21 mouse cellular contexts compared by ENCODE assay signal in genomic region chr2:129295075-129295474, GRCm38 (mm10). TPM values are rescaled to one million over a fixed set of nuclear protein-coding genes. Genes with fewer than 3 reads are reported as not detected.
DNase-seq lines count a peak whose midpoint lies in the region; ATAC-seq and TF ChIP-seq lines count a peak whose summit lies in the region.
"Had no signal": no experiment of that assay in that cellular context is flagged by ENCODE, and none has a peak within 500 bp of the region (broad histone marks: within the 10 kb centered on the region; RNA-seq: fewer than 3 reads in every experiment).

No protein-coding gene starts in this region.

- peaks cover 23% of the 10 kb centered on the region for H3K36me3 ChIP-seq in heart, embryonic 12.5 days
- H3K36me3 ChIP-seq in megakaryocyte, embryonic 14.5 days (replicated peaks; ENCODE audit: low read length), result peaks cover 31% of the 10 kb centered on the region
- H3K36me3 ChIP-seq in limb, embryonic 12.5 days, result peaks cover 25% of the 10 kb centered on the region
- H3K36me3 ChIP-seq in myocyte (ENCODE audit: control insufficient read depth, insufficient read depth), result peaks cover 9% of the 10 kb centered on the region

- WGBS in heart, embryonic 12.5 days, result 80% methylated on average over 5 of the region's 5 CpGs
- WGBS in limb, embryonic 12.5 days, result 94% methylated on average over 5 of the region's 5 CpGs

- peak overlapping the region; percentile 86 for H3K4me2 ChIP-seq in heart, embryonic 12.5 days
- peak overlapping the region; percentile 75; the same call in 1 of the 2 replicates for H3K4me2 ChIP-seq in limb, embryonic 12.5 days
- peak overlapping the region; percentile 58 for H3K4me2 ChIP-seq in myocyte (ENCODE audit: low read depth)

- H3K9me3 ChIP-seq in heart, embryonic 12.5 days (replicated peaks), result no peaks in the 10 kb centered on the region
- no peaks in the 10 kb centered on the region for H3K9me3 ChIP-seq in megakaryocyte, embryonic 14.5 days
- H3K9me3 ChIP-seq in limb, embryonic 12.5 days, result no peaks in the 10 kb centered on the region
- H3K9me3 ChIP-seq: G1E; heart, embryonic 10.5 days had no signal

- intact Hi-C loops in heart, postnatal 36 days (cut with DNase I), result loop anchor here (5.0 kb wide), 1 partner anchor 97 kb away; no protein-coding TSS in a partner anchor

- no peaks in the 10 kb centered on the region for H3K27me3 ChIP-seq in heart, embryonic 12.5 days (replicated peaks)
- no peaks in the 10 kb centered on the region for H3K27me3 ChIP-seq in megakaryocyte, embryonic 14.5 days (replicated peaks)
- no peaks in the 10 kb centered on the region for H3K27me3 ChIP-seq in limb, embryonic 12.5 days
- no peaks in the 10 kb centered on the region for H3K27me3 ChIP-seq in myocyte (ENCODE audit: control insufficient read depth, insufficient read depth, insufficient read length)

- H3ac ChIP-seq in myocyte (ENCODE audit: control insufficient read depth, insufficient read length), result no peak overlapping the region

- H3K79me2 ChIP-seq in myocyte (ENCODE audit: control insufficient read depth, insufficient read depth), result peaks cover 36% of the 10 kb centered on the region

- DNase-seq in heart, postnatal 36 days, result no peak
- DNase-seq in B cell, adult 2 months, result no peak
- DNase-seq: cerebellum, adult 11-12 months; cerebellum, postnatal 36 days; forebrain, postnatal 0 days; gastrocnemius, postnatal 10 days; kidney, adult 18-20 months; kidney, postnatal 14 days; lung, adult 18-20 months; thymus, postnatal 36 days had no signal

- no peak overlapping the region for H3K27ac ChIP-seq in heart, embryonic 12.5 days (ENCODE audit: poor library complexity, severe bottlenecking)
- H3K27ac ChIP-seq in limb, embryonic 12.5 days, result no peak overlapping the region
- H3K27ac ChIP-seq: heart, embryonic 10.5 days; hindbrain, postnatal 0 days had no signal

- no peak for TF ChIP-seq POLR2A in myocyte (IDR thresholded peaks at IDR 0.05; ENCODE audit: insufficient read length, low read depth)

- peak overlapping the region; percentile 41; the same call in 1 of the 2 replicates for H3K9ac ChIP-seq in heart, embryonic 12.5 days
- no peak overlapping the region for H3K9ac ChIP-seq in limb, embryonic 12.5 days (replicated peaks)
- H3K9ac ChIP-seq: forebrain, postnatal 0 days had no signal

- H3K4me1 ChIP-seq in heart, embryonic 12.5 days (replicated peaks), result peaks cover 18% of the 10 kb centered on the region
- H3K4me1 ChIP-seq in megakaryocyte, embryonic 14.5 days, result peaks cover 56% of the 10 kb centered on the region
- H3K4me1 ChIP-seq in limb, embryonic 12.5 days (replicated peaks), result peaks cover 16% of the 10 kb centered on the region

- H3K4me3 ChIP-seq in heart, embryonic 12.5 days, result no peak overlapping the region
- H3K4me3 ChIP-seq in megakaryocyte, embryonic 14.5 days (replicated peaks), result peak overlapping the region; percentile 97
- no peak overlapping the region for H3K4me3 ChIP-seq in limb, embryonic 12.5 days (replicated peaks)
- H3K4me3 ChIP-seq in myocyte, result peak overlapping the region; percentile 75

- no peak for ATAC-seq in heart, embryonic 12.5 days (ENCODE audit: insufficient number of reproducible peaks, low FRiP score)
- no peak for ATAC-seq in megakaryocyte, adult 5-6 weeks (ENCODE audit: poor library complexity, severe bottlenecking)
- no peak for ATAC-seq in limb, embryonic 12.5 days (ENCODE audit: insufficient number of reproducible peaks, insufficient read depth, low FRiP score, low TSS enrichment, low read depth)
- ATAC-seq: forebrain, postnatal 0 days; hindbrain, postnatal 0 days had no signal

TF ChIP-seq in myocyte, 11 proteins besides CTCF, POLR2A, EP300 and RAD21:
- TF ChIP-seq USF1 (IDR thresholded peaks at IDR 0.05; ENCODE audit: low read depth), result no peak
- TF ChIP-seq POLR2AphosphoS2 (IDR thresholded peaks at IDR 0.05; ENCODE audit: insufficient read length, low read depth), result no peak
- no peak for TF ChIP-seq MAX (IDR thresholded peaks at IDR 0.05; ENCODE audit: low read depth)
- no peak for TF ChIP-seq SRF (IDR thresholded peaks at IDR 0.05; ENCODE audit: control insufficient read depth, insufficient read length, low read depth)
- no peak for TF ChIP-seq CEBPB (IDR thresholded peaks at IDR 0.05; ENCODE audit: insufficient read depth, poor library complexity, severe bottlenecking)
- no peak for TF ChIP-seq TCF12 (IDR thresholded peaks at IDR 0.05; ENCODE audit: insufficient read depth, poor library complexity, severe bottlenecking)
- no peak for TF ChIP-seq REST (IDR thresholded peaks at IDR 0.05; ENCODE audit: insufficient read depth, insufficient read length)
- no peak for TF ChIP-seq E2F4 (IDR thresholded peaks at IDR 0.05; ENCODE audit: insufficient read depth)
- no peak for TF ChIP-seq TCF3 (IDR thresholded peaks at IDR 0.05; ENCODE audit: insufficient read length, low read depth)
- no peak for TF ChIP-seq MYOG (IDR thresholded peaks at IDR 0.05; ENCODE audit: control insufficient read depth in 1 of 3, insufficient read depth in 1 of 3, insufficient read length in 2 of 3, low read depth in 2 of 3)
- no peak for TF ChIP-seq MYOD1 (IDR thresholded peaks at IDR 0.05; ENCODE audit: control insufficient read depth in 1 of 3, insufficient read length in 2 of 3, low read depth in 2 of 3)

RNA-seq across cellular contexts. Expression of gene Ckap2l, which starts 1.9 kb away (rescaled TPM):
- polyA plus RNA-seq in heart, embryonic 12.5 days (2016; fragmentation: Nextera tagmentation; extraction: Ambion mirVana), result 47.3 and 51.6 TPM in 2 replicates
- total RNA-seq in heart, postnatal 36 days (2021), result under 1 TPM; 0.73 to 0.86 TPM
- 9.6 and 47.7 TPM in 2 replicates for polyA plus RNA-seq in megakaryocyte, embryonic 14.5 days (2012; ENCODE audit: insufficient read depth, low replicate concordance)
- 87.4 and 94.5 TPM in 2 replicates for total RNA-seq in megakaryocyte, adult 5-6 weeks (2015)
- total RNA-seq in megakaryocyte, adult 5-6 weeks (2017), result 63.0 and 74.2 TPM in 2 replicates
- 39.0 and 54.0 TPM in 2 replicates for polyA plus RNA-seq in limb, embryonic 12.5 days (2016; fragmentation: Nextera tagmentation; extraction: Ambion mirVana)
- polyA plus RNA-seq in myocyte (2012; fragmentation: generic; extraction: Trizol), result 9.9 TPM

RNA-seq across cellular contexts. Expression of gene Il1a, which starts 14.7 kb away (rescaled TPM):
- polyA plus RNA-seq in heart, embryonic 12.5 days (2016; fragmentation: Nextera tagmentation; extraction: Ambion mirVana), result not detected in 2 replicates
- not detected for total RNA-seq in heart, postnatal 36 days (2021)
- polyA plus RNA-seq in megakaryocyte, embryonic 14.5 days (2012; ENCODE audit: insufficient read depth, low replicate concordance), result 1.3 TPM in 1 of 2 replicates, not detected in the other
- not detected in 2 replicates for total RNA-seq in megakaryocyte, adult 5-6 weeks (2015)
- total RNA-seq in megakaryocyte, adult 5-6 weeks (2017), result 0.15 TPM in 1 of 2 replicates, not detected in the other
- 0.12 TPM in 1 of 2 replicates, not detected in the other for polyA plus RNA-seq in limb, embryonic 12.5 days (2016; fragmentation: Nextera tagmentation; extraction: Ambion mirVana)
- not detected for polyA plus RNA-seq in myocyte (2012; fragmentation: generic; extraction: Trizol)
- total RNA-seq: gastrocnemius, postnatal 10 days; hindbrain, postnatal 0 days; megakaryocyte progenitor cell, adult 5-6 weeks had no signal
- polyA plus RNA-seq: embryonic facial prominence, embryonic 11.5 days; G1E; stomach, embryonic 14.5 days had no signal

Comparison
In these comparisons a context has a peak if more than half of its experiments do, and no peak if none do; other contexts are left out.
1. H3K4me3 ChIP-seq: peak in megakaryocyte, embryonic 14.5 days (single experiment) and myocyte (single experiment); none in heart, embryonic 12.5 days (single experiment) and limb, embryonic 12.5 days (single experiment).
2. Peak in every context shown above with its lines, with median percentiles within 50 percentile points of each other: H3K4me2 ChIP-seq.